Mouse (Mus musculus): Measurements from ENCODE around the gene Kmt5a.

DNA sequence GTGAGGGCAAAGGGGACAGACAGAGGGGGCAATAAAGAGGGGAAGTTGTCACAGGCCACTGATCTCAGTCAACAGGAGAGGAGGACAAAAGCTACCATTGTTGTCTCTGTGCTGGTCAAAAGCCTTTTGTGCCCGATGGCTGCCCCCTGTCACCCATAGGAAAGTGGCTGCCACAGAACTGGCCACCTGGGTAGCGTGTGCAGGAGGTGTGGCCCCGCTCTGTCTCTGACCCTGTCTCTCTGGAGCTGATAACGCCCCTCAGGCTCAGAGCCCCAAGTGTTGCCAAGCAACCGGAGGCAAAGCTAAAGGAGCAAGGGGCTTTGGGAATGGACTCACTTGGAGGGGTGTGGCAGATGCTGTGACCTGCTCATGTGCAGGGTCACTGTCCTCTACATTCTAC lies 59.3 kb downstream of the Kmt5a start:
- TF ChIP-seq MYOG (IDR thresholded peaks at IDR 0.05; ENCODE audit: control insufficient read depth in 1 of 3, insufficient read depth in 1 of 3, insufficient read length in 2 of 3, low read depth in 2 of 3): no peak
- no peak for TF ChIP-seq MYOD1 (IDR thresholded peaks at IDR 0.05; ENCODE audit: control insufficient read depth in 1 of 3, insufficient read length in 2 of 3, low read depth in 2 of 3)
- no peak for TF ChIP-seq CEBPB (IDR thresholded peaks at IDR 0.05; ENCODE audit: insufficient read depth, poor library complexity, severe bottlenecking)
- no peak for TF ChIP-seq POLR2A (IDR thresholded peaks at IDR 0.05; ENCODE audit: insufficient read length, low read depth)
- no peak for TF ChIP-seq TCF12 (IDR thresholded peaks at IDR 0.05; ENCODE audit: insufficient read depth, poor library complexity, severe bottlenecking)
- no peak for TF ChIP-seq USF1 (IDR thresholded peaks at IDR 0.05; ENCODE audit: low read depth)
- TF ChIP-seq REST (IDR thresholded peaks at IDR 0.05; ENCODE audit: insufficient read depth, insufficient read length): no peak
- TF ChIP-seq POLR2AphosphoS2 (IDR thresholded peaks at IDR 0.05; ENCODE audit: insufficient read length, low read depth): no peak
- no peak for TF ChIP-seq SRF (IDR thresholded peaks at IDR 0.05; ENCODE audit: control insufficient read depth, insufficient read length, low read depth)
- no peak for TF ChIP-seq E2F4 (IDR thresholded peaks at IDR 0.05; ENCODE audit: insufficient read depth)
